Mouse (Mus musculus): ENCODE data around the gene Sag. TPM values are rescaled to one million over a fixed set of nuclear protein-coding genes. Genes with fewer than 3 reads are reported as not detected.

The Sag gene
- polyA plus RNA-seq, 1 experiment from 2014 or later: 0.53 TPM

DNA sequence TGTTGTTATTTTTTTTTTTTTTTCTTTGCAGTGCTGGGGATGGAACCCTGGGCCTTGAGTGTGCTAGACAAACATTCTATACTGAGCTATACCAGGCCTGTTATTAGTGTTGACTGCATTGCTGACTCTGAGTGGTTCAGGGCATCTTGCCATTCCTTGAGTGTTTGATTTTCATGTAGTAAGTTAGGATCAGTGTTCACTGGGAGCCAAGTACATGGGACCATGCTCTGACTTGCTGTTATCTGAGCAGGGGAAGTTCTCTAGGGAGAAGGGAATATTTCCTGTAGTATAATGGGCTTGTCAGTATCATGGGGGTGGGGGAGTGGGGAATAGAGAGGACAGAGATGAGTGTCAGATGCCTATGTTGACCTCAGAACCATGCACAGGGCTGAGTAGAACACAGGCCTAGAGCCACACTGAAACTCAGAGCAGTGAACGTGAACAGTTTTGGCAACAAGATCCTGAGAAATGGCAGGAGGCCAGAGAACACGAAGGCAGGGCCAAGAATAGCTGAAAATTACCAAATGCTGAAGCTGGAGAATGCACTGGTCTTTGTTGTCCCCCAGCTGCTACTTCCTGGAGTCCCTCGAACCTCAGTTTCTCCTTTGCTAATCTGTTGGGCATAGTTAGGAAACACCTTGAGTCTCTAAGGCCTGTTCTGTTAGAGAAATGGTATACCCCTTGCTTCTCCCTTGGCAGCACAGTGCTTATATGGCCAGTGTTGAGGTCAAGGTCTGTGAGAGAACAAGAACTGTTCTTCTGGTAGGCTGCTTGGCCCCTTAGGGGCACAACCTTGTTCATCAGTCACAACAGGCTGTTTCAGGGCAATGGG lies 76.2 kb downstream of the Sag start:
- DNase-seq (ENCODE audit: low spot score) (peak; percentile 26), ATAC-seq (ENCODE audit: low FRiP score, low TSS enrichment) (peak; percentile 49; the same call in 1 of the 2 replicates)
- H3K27ac ChIP-seq (replicated peaks): peak overlapping the region; percentile 37
- peaks cover 2% of the 10 kb centered on the region; the same call in 1 of the 2 replicates for H3K4me1 ChIP-seq (replicated peaks; ENCODE audit: control insufficient read depth, insufficient read depth)
- H3K36me3 ChIP-seq (ENCODE audit: control insufficient read depth, insufficient read depth, low read length): peaks cover 2% of the 10 kb centered on the region; the same call in 1 of the 2 replicates
- no peaks in the 10 kb centered on the region for H3K27me3 ChIP-seq (ENCODE audit: control insufficient read depth, insufficient read depth, low read length)
- no peak overlapping the region for H3K4me3 ChIP-seq (ENCODE audit: low read depth, low read length)
- TF ChIP-seq CTCF (IDR thresholded peaks at IDR 0.05; ENCODE audit: low read depth) (no peak), EP300 (optimal IDR thresholded peaks at IDR 0.05) (no peak)
- no peaks in the 10 kb centered on the region for H3K9me3 ChIP-seq (ENCODE audit: control insufficient read depth, low read length)
- WGBS: 12% methylated on average over 3 of the region's 3 CpGs
- H3K4me2 ChIP-seq (replicated peaks; ENCODE audit: low read depth): no peak overlapping the region
- H3K9ac ChIP-seq (ENCODE audit: low read length): no peak overlapping the region

DNA sequence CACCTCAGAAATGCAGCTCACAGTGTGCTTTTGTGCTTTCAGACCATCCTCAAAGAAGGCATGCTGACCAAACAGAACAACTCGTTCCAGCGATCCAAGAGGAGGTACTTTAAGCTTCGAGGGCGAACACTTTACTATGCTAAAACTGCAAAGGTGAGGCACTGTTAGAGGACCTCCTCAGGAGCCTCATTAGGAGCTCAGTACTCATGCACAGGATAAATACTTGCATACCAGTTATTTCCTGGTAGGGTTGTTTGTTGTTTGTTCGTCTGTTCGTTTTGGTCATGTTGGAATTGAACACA lies 76.8 kb downstream of the Sag start:
- DNase-seq (ENCODE audit: low spot score): no peak
- no peak overlapping the region for H3K4me3 ChIP-seq (ENCODE audit: low read depth, low read length)
- no peak overlapping the region for H3K4me2 ChIP-seq (replicated peaks; ENCODE audit: low read depth)
- peak overlapping the region; percentile 37; the same call in 1 of the 2 replicates for H3K27ac ChIP-seq (replicated peaks)
- ATAC-seq (ENCODE audit: low FRiP score, low TSS enrichment): no peak
- no peaks in the 10 kb centered on the region for H3K27me3 ChIP-seq (ENCODE audit: control insufficient read depth, insufficient read depth, low read length)
- peaks cover 2% of the 10 kb centered on the region; the same call in 1 of the 2 replicates for H3K36me3 ChIP-seq (ENCODE audit: control insufficient read depth, insufficient read depth, low read length)
- TF ChIP-seq CTCF (IDR thresholded peaks at IDR 0.05; ENCODE audit: low read depth) (no peak), EP300 (optimal IDR thresholded peaks at IDR 0.05) (no peak)
- H3K9ac ChIP-seq (ENCODE audit: low read length): no peak overlapping the region
- peaks cover 2% of the 10 kb centered on the region; the same call in 1 of the 2 replicates for H3K4me1 ChIP-seq (replicated peaks; ENCODE audit: control insufficient read depth, insufficient read depth)
- 86% methylated on average over 6 of the region's 6 CpGs for WGBS
- no peaks in the 10 kb centered on the region for H3K9me3 ChIP-seq (ENCODE audit: control insufficient read depth, low read length)

DNA sequence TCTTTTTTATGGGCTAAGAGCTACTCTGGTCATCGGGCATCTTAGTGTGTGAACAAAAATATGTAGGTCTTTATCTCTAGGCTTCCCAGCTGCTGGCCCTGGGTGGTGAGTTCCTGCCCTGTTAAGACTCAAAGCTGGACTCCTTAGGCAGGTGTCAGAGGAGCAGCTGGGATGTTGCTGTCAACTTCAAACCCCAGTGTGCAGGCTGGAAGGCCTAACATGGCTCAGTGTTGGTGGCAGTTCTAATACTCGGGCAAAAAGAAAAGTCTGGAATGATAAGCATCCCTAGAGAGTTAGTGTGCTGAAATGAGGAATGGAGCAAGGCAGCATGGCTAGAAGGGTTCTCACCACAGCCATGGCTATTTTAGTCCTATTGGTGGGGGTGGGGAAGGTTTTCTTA lies 77.4 kb downstream of the Sag start:
- ATAC-seq (ENCODE audit: low FRiP score, low TSS enrichment): no peak
- H3K27ac ChIP-seq (replicated peaks): no peak overlapping the region
- H3K4me1 ChIP-seq (replicated peaks; ENCODE audit: control insufficient read depth, insufficient read depth): peaks cover 2% of the 10 kb centered on the region; the same call in 1 of the 2 replicates
- no peak overlapping the region for H3K4me3 ChIP-seq (ENCODE audit: low read depth, low read length)
- no peak for DNase-seq (ENCODE audit: low spot score)
- H3K27me3 ChIP-seq (ENCODE audit: control insufficient read depth, insufficient read depth, low read length): no peaks in the 10 kb centered on the region
- 45% methylated on average over 2 of the region's 2 CpGs for WGBS
- no peaks in the 10 kb centered on the region for H3K9me3 ChIP-seq (ENCODE audit: control insufficient read depth, low read length)
- no peak overlapping the region for H3K9ac ChIP-seq (ENCODE audit: low read length)
- TF ChIP-seq EP300 (optimal IDR thresholded peaks at IDR 0.05) (no peak), CTCF (IDR thresholded peaks at IDR 0.05; ENCODE audit: low read depth) (no peak)
- H3K4me2 ChIP-seq (replicated peaks; ENCODE audit: low read depth): no peak overlapping the region
- peaks cover 2% of the 10 kb centered on the region; the same call in 1 of the 2 replicates for H3K36me3 ChIP-seq (ENCODE audit: control insufficient read depth, insufficient read depth, low read length)

DNA sequence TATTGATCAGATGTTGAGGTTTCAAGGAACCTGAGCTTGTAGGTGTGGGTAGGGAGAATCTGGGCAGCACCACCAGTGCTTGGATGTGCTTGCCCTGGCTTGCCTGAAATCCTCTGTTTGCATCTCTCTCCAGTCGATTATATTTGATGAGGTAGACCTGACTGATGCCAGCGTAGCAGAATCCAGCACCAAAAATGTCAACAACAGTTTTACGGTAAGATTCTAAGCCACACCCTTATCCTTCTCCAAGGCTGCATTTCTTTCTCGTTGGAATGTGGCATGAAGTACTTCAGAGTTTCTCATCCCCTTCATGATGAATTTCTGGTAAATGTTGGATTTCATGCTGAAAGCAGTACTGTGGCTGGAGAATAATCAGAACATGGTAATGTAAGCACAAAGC lies 78.2 kb downstream of the Sag start:
- Histone ChIP-seq H3K27me3 (ENCODE audit: control insufficient read depth, insufficient read depth, low read length) (no peaks in the 10 kb centered on the region), H3K36me3 (ENCODE audit: control insufficient read depth, insufficient read depth, low read length) (peaks cover 2% of the 10 kb centered on the region; the same call in 1 of the 2 replicates), H3K9me3 (ENCODE audit: control insufficient read depth, low read length) (no peaks in the 10 kb centered on the region), H3K27ac (replicated peaks) (peak overlapping the region; percentile 19; the same call in 1 of the 2 replicates), H3K4me3 (ENCODE audit: low read depth, low read length) (no peak overlapping the region), H3K4me1 (replicated peaks; ENCODE audit: control insufficient read depth, insufficient read depth) (peaks cover 2% of the 10 kb centered on the region; the same call in 1 of the 2 replicates), H3K9ac (ENCODE audit: low read length) (no peak overlapping the region), H3K4me2 (replicated peaks; ENCODE audit: low read depth) (no peak overlapping the region)
- WGBS: 29% methylated on average over 4 of the region's 4 CpGs
- ATAC-seq (ENCODE audit: low FRiP score, low TSS enrichment): no peak
- no peak for DNase-seq (ENCODE audit: low spot score)
- TF ChIP-seq EP300 (optimal IDR thresholded peaks at IDR 0.05) (no peak), CTCF (IDR thresholded peaks at IDR 0.05; ENCODE audit: low read depth) (no peak)

DNA sequence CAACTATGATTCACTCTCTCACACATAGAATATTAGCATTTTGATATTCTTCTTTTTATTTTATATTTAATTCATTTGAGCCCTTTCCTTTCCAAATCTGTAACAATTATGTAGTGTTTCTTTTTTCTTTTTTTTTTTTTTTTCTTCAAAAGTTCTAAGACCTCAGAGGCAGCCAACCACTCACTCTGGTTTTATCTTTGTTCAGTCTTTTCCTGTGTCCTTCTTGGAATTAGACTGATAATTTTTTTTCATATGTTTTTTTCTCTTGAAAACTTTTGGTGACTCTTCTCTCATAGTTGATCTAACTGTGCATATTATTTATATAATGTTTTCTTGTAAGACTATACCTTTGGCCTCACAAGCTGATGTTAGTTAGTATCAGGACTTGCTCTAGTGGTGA lies 79.1 kb downstream of the Sag start:
- Histone ChIP-seq H3K4me2 (replicated peaks; ENCODE audit: low read depth) (no peak overlapping the region), H3K4me1 (replicated peaks; ENCODE audit: control insufficient read depth, insufficient read depth) (peaks cover 2% of the 10 kb centered on the region; the same call in 1 of the 2 replicates), H3K27ac (replicated peaks) (no peak overlapping the region), H3K4me3 (ENCODE audit: low read depth, low read length) (no peak overlapping the region), H3K36me3 (ENCODE audit: control insufficient read depth, insufficient read depth, low read length) (peaks cover 2% of the 10 kb centered on the region; the same call in 1 of the 2 replicates), H3K9me3 (ENCODE audit: control insufficient read depth, low read length) (no peaks in the 10 kb centered on the region), H3K9ac (ENCODE audit: low read length) (no peak overlapping the region), H3K27me3 (ENCODE audit: control insufficient read depth, insufficient read depth, low read length) (no peaks in the 10 kb centered on the region)
- no peak for TF ChIP-seq EP300 (optimal IDR thresholded peaks at IDR 0.05)
- TF ChIP-seq CTCF (IDR thresholded peaks at IDR 0.05; ENCODE audit: low read depth): no peak
- DNase-seq (ENCODE audit: low spot score) (no peak), ATAC-seq (ENCODE audit: low FRiP score, low TSS enrichment) (no peak)

DNA sequence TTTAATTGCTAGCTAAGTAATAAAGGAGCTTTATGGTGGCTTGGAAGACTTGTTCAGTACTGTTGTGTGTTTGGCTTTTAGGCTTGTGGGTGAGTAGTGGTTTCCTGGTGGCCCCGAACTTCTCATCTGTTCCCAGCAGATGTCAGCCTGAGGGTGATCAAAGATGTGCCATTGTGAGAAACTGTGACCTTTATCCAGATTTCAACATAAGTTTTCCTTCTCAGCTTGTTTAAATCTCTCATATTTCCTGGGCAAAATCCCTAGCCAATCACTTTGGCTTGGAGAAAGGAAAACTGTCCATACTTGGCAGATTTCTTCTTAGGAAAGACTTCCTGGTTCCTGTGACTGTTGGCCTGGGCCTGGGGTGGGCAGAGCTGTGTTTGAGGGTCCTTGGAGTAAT lies 87.5 kb downstream of the Sag start:
- Histone ChIP-seq H3K36me3 (ENCODE audit: control insufficient read depth, insufficient read depth, low read length) (no peaks in the 10 kb centered on the region), H3K9me3 (ENCODE audit: control insufficient read depth, low read length) (no peaks in the 10 kb centered on the region), H3K27me3 (ENCODE audit: control insufficient read depth, insufficient read depth, low read length) (no peaks in the 10 kb centered on the region), H3K4me1 (replicated peaks; ENCODE audit: control insufficient read depth, insufficient read depth) (no peaks in the 10 kb centered on the region), H3K27ac (replicated peaks) (peak overlapping the region; percentile 88), H3K4me3 (ENCODE audit: low read depth, low read length) (no peak overlapping the region), H3K9ac (ENCODE audit: low read length) (no peak overlapping the region), H3K4me2 (replicated peaks; ENCODE audit: low read depth) (no peak overlapping the region)
- WGBS: 61% methylated on average over 1 of the region's 1 CpGs
- no peak for DNase-seq (ENCODE audit: low spot score)
- TF ChIP-seq EP300 (optimal IDR thresholded peaks at IDR 0.05): no peak
- peak; percentile 29; the same call in 1 of the 2 replicates for TF ChIP-seq CTCF (IDR thresholded peaks at IDR 0.05; ENCODE audit: low read depth)
- ATAC-seq (ENCODE audit: low FRiP score, low TSS enrichment): 0 out of 2 replicates have a peak, but pooled peaks have one; percentile 1

Data from stomach, postnatal 0 days (tissue).